Mouse (Mus musculus): ENCODE results near the gene Rmi2. TPM values are rescaled to one million over a fixed set of nuclear protein-coding genes. Genes with fewer than 3 reads are reported as not detected.

Gene Rmi2
- total RNA-seq (2014; rRNA removed) (0.09 and 0.34 TPM in 2 replicates), polyA plus RNA-seq (2012; rRNA removed) (0.06 TPM in 1 of 2 replicates, not detected in the other)

DNA sequence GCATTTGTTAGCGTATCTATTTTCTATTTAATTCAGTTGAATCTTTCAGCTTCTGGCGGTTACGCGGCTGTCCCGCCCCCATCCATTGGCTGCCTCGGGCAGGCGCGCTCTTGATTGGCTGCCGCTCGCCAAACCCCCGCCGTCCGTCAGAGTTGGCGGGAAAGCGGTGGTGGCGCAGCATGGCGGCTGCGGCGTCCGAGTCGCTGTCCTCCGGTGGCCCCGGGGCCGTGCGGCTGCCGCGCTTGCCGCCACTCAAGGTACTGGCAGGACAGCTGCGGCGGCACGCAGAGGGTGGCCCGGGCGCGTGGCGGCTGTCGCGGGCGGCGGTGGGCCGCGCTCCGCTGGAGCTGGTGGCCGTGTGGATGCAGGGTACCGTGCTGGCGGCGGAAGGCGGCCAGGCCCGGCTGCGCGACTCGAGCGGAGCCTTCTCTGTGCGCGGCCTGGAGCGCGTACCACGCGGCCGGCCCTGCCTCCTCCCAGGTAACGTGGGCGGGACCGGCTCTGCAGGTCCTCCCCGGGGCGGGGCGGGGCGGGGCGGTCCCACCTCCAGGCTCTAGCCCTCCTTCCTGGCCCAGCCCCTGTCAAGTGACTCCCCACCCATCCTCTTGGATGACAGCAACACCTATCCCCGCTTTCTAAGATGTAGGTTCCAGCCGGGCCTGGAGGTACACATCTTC, at the start of gene Rmi2:
Gene Rmi2 (plus strand): TSS at position 149 of the 677 bp plus-strand sequence.
- H3K27me3 ChIP-seq (ENCODE audit: control insufficient read depth, insufficient read depth, low read length) = no peaks in the 10 kb centered on the region
- 1% methylated on average over 56 of the region's 69 CpGs for WGBS
- no peak within 1 kb of the TSS for H3K27ac ChIP-seq (replicated peaks; ENCODE audit: insufficient read depth, low read depth, low read length)
- H3K79me2 ChIP-seq (ENCODE audit: control insufficient read depth, insufficient read depth, low read length) = no peaks in the 10 kb centered on the region
- TF ChIP-seq CTCF (IDR thresholded peaks at IDR 0.05; ENCODE audit: low read depth, low read length) (no peak), POLR2A (IDR thresholded peaks at IDR 0.05; ENCODE audit: extremely low read depth, insufficient read depth, low read length) (no peak)
- H3K4me3 ChIP-seq (ENCODE audit: insufficient read depth, low read depth, low read length) = peak within 1 kb of the TSS; percentile 88
- peak; percentile 52 for DNase-seq (ENCODE audit: extremely low read depth, low read depth, low spot score)
- peaks cover 5% of the 10 kb centered on the region; the same call in 1 of the 2 replicates for H3K4me1 ChIP-seq (ENCODE audit: control insufficient read depth, insufficient read depth, low read length)
- H3K9ac ChIP-seq (ENCODE audit: low read depth, low read length) = peak within 1 kb of the TSS; percentile 78
- no peaks in the 10 kb centered on the region for H3K36me3 ChIP-seq (ENCODE audit: control insufficient read depth, insufficient read depth, low read length)

DNA sequence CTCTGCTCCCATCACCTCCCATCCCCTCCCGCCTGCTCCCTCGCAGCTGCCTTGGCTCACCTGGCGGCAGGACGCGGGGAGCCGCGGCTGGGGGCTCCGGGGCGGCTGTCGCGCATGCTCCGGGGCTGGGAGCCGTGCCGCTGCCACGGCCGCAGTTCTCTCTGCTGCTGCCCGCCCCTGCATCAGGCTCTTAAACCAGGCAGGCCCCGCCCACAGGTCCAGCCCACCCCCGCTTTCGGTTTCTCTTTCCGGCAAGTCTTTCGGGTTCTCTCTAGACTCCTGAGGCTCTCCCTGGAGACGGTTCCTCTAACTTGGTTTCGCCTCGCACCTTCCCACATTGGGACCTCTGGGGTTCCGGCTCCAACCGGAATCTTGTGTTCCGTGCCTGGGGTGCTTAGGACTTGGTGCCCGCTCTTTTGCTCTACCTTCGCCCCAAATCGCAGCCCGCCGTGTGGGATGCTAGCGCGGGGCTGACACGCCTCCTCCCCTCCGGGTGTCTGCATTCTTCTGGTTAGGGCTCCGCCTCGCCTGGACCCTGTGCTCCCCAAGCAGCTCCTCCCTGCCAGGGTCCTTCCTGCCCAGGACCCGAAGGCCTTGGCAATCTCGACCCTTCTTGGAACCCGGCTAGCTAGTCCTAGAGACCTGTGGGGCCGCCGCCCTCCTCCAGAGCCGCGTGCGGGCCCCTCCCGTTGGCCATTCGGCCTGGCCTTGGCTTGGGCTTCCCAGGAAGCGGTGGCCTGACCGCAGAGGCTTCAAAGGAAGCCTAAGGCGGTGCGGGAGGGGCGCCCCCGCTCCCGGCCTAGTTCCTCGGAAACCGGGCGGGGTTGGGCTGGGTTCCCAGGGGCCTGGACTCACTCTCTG, 49.3 kb upstream of the Rmi2 start, which contains the start of gene Socs1:
Gene Socs1 (minus strand): TSS at position 166 of the 861 bp plus-strand sequence.
- no peaks in the 10 kb centered on the region for H3K4me1 ChIP-seq (ENCODE audit: control insufficient read depth, insufficient read depth, low read length)
- peak within 1 kb of the TSS; percentile 65 for H3K27ac ChIP-seq (replicated peaks; ENCODE audit: insufficient read depth, low read depth, low read length)
- H3K36me3 ChIP-seq (ENCODE audit: control insufficient read depth, insufficient read depth, low read length) = no peaks in the 10 kb centered on the region
- no peaks in the 10 kb centered on the region for H3K79me2 ChIP-seq (ENCODE audit: control insufficient read depth, insufficient read depth, low read length)
- peak; percentile 79 for DNase-seq (ENCODE audit: extremely low read depth, low read depth, low spot score)
- H3K9ac ChIP-seq (ENCODE audit: low read depth, low read length) = peak within 1 kb of the TSS; percentile 94
- WGBS = under 1% methylated on average over 59 of the region's 59 CpGs
- H3K4me3 ChIP-seq (ENCODE audit: insufficient read depth, low read depth, low read length) = peak within 1 kb of the TSS; percentile 91
- TF ChIP-seq POLR2A (IDR thresholded peaks at IDR 0.05; ENCODE audit: extremely low read depth, insufficient read depth, low read length) = peak; percentile 84
- no peak for TF ChIP-seq CTCF (IDR thresholded peaks at IDR 0.05; ENCODE audit: low read depth, low read length)
- H3K27me3 ChIP-seq (ENCODE audit: control insufficient read depth, insufficient read depth, low read length) = 0 out of 2 replicates have a peak, but pooled peaks cover 5% of the 10 kb centered on the region

GRCm38 (mm10) chr16:10786288-10786687, 48.6 kb upstream of the Rmi2 start:
- 0 out of 2 replicates have a peak, but pooled peaks cover 5% of the 10 kb centered on the region for H3K27me3 ChIP-seq (ENCODE audit: control insufficient read depth, insufficient read depth, low read length)
- peak overlapping the region; percentile 26 for H3K9ac ChIP-seq (ENCODE audit: low read depth, low read length)
- H3K4me1 ChIP-seq (ENCODE audit: control insufficient read depth, insufficient read depth, low read length) = no peaks in the 10 kb centered on the region
- H3K79me2 ChIP-seq (ENCODE audit: control insufficient read depth, insufficient read depth, low read length) = no peaks in the 10 kb centered on the region
- H3K4me3 ChIP-seq (ENCODE audit: insufficient read depth, low read depth, low read length) = peak overlapping the region; percentile 91
- no peaks in the 10 kb centered on the region for H3K36me3 ChIP-seq (ENCODE audit: control insufficient read depth, insufficient read depth, low read length)
- TF ChIP-seq CTCF (IDR thresholded peaks at IDR 0.05; ENCODE audit: low read depth, low read length) (peak; percentile 95), POLR2A (IDR thresholded peaks at IDR 0.05; ENCODE audit: extremely low read depth, insufficient read depth, low read length) (no peak)
- DNase-seq (ENCODE audit: extremely low read depth, low read depth, low spot score) = peak; percentile 75
- 2% methylated on average over 9 of the region's 9 CpGs for WGBS
- H3K27ac ChIP-seq (replicated peaks; ENCODE audit: insufficient read depth, low read depth, low read length) = peak overlapping the region; percentile 59

DNA sequence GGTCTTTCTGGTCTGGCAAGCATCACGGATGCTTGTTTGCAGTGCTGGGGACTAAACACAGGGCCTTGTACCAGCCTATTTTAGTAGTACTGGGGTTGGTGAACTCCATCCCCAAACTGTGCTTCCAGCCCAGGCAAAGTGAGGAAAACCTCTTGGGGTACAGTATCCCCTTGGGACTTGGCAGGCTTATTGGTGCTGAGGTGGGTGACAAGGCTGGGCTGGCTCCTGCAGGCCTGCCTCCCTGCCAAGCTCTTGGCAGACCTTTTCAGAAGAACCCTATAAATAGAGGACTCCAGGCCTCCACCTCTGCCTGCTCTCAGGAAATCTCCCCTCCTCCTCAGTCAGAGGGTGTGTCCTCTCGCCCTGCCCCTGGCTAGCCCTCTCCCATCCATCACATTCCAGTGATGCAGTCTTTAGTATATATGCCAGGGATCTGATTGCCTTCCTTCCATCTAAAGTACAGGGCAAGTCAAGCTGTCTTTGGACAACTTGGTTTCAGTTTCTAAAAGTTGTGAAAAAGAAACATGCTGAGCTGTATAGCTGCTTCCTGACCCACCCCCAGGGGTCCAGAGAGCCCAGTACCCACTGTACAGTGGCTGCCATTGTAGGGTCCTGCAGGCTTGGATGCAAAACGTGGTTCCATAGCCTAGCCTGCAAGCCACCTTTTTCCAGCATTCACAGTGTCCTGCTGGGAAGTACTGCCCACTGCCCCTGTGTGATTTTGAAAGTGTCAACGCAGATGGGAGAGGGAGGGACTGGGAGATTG, 47.9 kb upstream of the Rmi2 start:
- H3K4me1 ChIP-seq (ENCODE audit: control insufficient read depth, insufficient read depth, low read length) = no peaks in the 10 kb centered on the region
- no peaks in the 10 kb centered on the region for H3K79me2 ChIP-seq (ENCODE audit: control insufficient read depth, insufficient read depth, low read length)
- 58% methylated on average over 4 of the region's 4 CpGs for WGBS
- 0 out of 2 replicates have a peak, but pooled peaks cover 5% of the 10 kb centered on the region for H3K27me3 ChIP-seq (ENCODE audit: control insufficient read depth, insufficient read depth, low read length)
- DNase-seq (ENCODE audit: extremely low read depth, low read depth, low spot score) = no peak
- no peaks in the 10 kb centered on the region for H3K36me3 ChIP-seq (ENCODE audit: control insufficient read depth, insufficient read depth, low read length)
- no peak overlapping the region for H3K9ac ChIP-seq (ENCODE audit: low read depth, low read length)
- H3K4me3 ChIP-seq (ENCODE audit: insufficient read depth, low read depth, low read length) = no peak overlapping the region
- no peak for TF ChIP-seq CTCF (IDR thresholded peaks at IDR 0.05; ENCODE audit: low read depth, low read length)
- no peak for TF ChIP-seq POLR2A (IDR thresholded peaks at IDR 0.05; ENCODE audit: extremely low read depth, insufficient read depth, low read length)
- no peak overlapping the region for H3K27ac ChIP-seq (replicated peaks; ENCODE audit: insufficient read depth, low read depth, low read length)

DNA sequence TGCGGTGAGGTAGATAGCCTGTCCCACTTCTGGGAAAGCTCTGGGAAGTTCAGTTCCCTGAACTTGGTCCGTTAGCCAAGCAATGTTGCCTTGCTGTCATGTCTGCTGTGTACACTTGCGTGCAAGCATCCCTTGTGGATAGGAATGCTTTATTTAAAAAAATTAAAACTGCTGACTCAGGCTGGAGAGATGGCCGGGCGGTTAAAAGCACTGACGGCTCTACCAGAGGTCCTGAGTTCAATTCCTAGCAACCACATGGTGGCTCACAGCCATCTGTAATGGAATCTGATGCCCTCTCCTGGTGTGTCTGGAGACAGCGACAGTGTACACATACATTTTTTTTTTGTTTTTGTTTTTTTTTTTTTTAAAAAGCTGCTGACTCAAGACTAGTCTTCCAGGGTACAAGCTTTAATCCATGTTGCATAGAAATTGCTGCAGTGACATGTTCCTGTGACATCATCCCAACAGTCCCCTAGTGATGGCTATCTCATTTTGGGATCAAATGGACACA, 47.3 kb upstream of the Rmi2 start:
- DNase-seq (ENCODE audit: extremely low read depth, low read depth, low spot score) = no peak
- Histone ChIP-seq H3K4me3 (ENCODE audit: insufficient read depth, low read depth, low read length) (no peak overlapping the region), H3K4me1 (ENCODE audit: control insufficient read depth, insufficient read depth, low read length) (no peaks in the 10 kb centered on the region), H3K9ac (ENCODE audit: low read depth, low read length) (no peak overlapping the region), H3K79me2 (ENCODE audit: control insufficient read depth, insufficient read depth, low read length) (no peaks in the 10 kb centered on the region), H3K27ac (replicated peaks; ENCODE audit: insufficient read depth, low read depth, low read length) (no peak overlapping the region), H3K27me3 (ENCODE audit: control insufficient read depth, insufficient read depth, low read length) (0 out of 2 replicates have a peak, but pooled peaks cover 5% of the 10 kb centered on the region), H3K36me3 (ENCODE audit: control insufficient read depth, insufficient read depth, low read length) (no peaks in the 10 kb centered on the region)
- WGBS = 56% methylated on average over 7 of the region's 7 CpGs
- no peak for TF ChIP-seq POLR2A (IDR thresholded peaks at IDR 0.05; ENCODE audit: extremely low read depth, insufficient read depth, low read length)
- no peak for TF ChIP-seq CTCF (IDR thresholded peaks at IDR 0.05; ENCODE audit: low read depth, low read length)
